Mouse (Mus musculus) central nervous system, embryonic 11.5 days (tissue): Measurements from ENCODE around the gene Gnl2. TPM values are rescaled to one million over a fixed set of nuclear protein-coding genes. Genes with fewer than 3 reads are reported as not detected.

Source experiments
- polyA plus RNA-seq: library from polyadenylated mRNA; depleted of rRNA; stranded (reverse); fragments of >200 nt; gene quantifications from 2 replicates; pipeline ENCODE4 v1.2.3, GENCODE M21; 2012; rRNA removed

Gene Gnl2
- polyA plus RNA-seq: 107 and 146 TPM in 2 replicates

GRCm38 (mm10) chr4:125015806-125016635, at the start of gene Gnl2:
Gnl2 (plus strand) TSS chr4:125016585.

GRCm38 (mm10) chr4:124985671-124986602, 30.4 kb upstream of the Gnl2 start, which contains the start of gene Rspo1:
Rspo1 (plus strand) TSS chr4:124986430.

GRCm38 (mm10) chr4:125065517-125066307, 49.3 kb downstream of the Gnl2 start, which contains the start of gene Dnali1:
Dnali1 (minus strand) TSS chr4:125065703.

GRCm38 (mm10) chr4:125066490-125067370, 50.3 kb downstream of the Gnl2 start, which contains the start of gene Snip1:
Snip1 (plus strand) TSS chr4:125066672.

GRCm38 (mm10) chr4:125084403-125085345, 68.3 kb downstream of the Gnl2 start, which contains the start of gene Meaf6:
Meaf6 (plus strand) TSS chr4:125085134.

Other genes starting within 250 kb of the Gnl2 start
- gene Mtf1, start 214.5 kb upstream of the Gnl2 start, polyA plus RNA-seq: 13.6 and 14.1 TPM in 2 replicates
- gene Yrdc, start 165.9 kb upstream of the Gnl2 start, polyA plus RNA-seq: 38.0 and 42.1 TPM in 2 replicates
- gene 1110065P20Rik, start 165.4 kb upstream of the Gnl2 start, polyA plus RNA-seq: 31.7 and 41.7 TPM in 2 replicates
- gene Maneal, start 154.4 kb upstream of the Gnl2 start, polyA plus RNA-seq: 11.1 and 14.1 TPM in 2 replicates
- 14.7 and 23.8 TPM in 2 replicates for gene Epha10, start 135.7 kb upstream of the Gnl2 start, polyA plus RNA-seq
- gene 9930104L06Rik, start 79.5 kb upstream of the Gnl2 start, polyA plus RNA-seq: 22.9 and 30.3 TPM in 2 replicates
- 107 and 124 TPM in 2 replicates for gene Cdca8, start 77.3 kb upstream of the Gnl2 start, polyA plus RNA-seq
- gene Rspo1, start 30.2 kb upstream of the Gnl2 start, polyA plus RNA-seq: 26.2 and 90.0 TPM in 2 replicates
- gene Dnali1, start 49.1 kb downstream of the Gnl2 start, polyA plus RNA-seq: 0.31 and 0.68 TPM in 2 replicates
- gene Snip1, start 50.1 kb downstream of the Gnl2 start, polyA plus RNA-seq: 21.8 and 22.8 TPM in 2 replicates
- gene Meaf6, start 68.5 kb downstream of the Gnl2 start, polyA plus RNA-seq: 91.4 and 122 TPM in 2 replicates
- 0.88 and 1.1 TPM in 2 replicates for gene Zc3h12a, start 111.3 kb downstream of the Gnl2 start, polyA plus RNA-seq